Mouse (Mus musculus) small intestine, adult 2 months (tissue): ENCODE measurements at regions not wholly inside any gene's neighbourhood (a gene's known extent, or its start where the extent isn't known, plus 50 kb on each side); places are given as distances from the start of the nearest gene placed in this dataset.

Source experiments
- H3K27ac ChIP-seq: fragments of 200-500 bp; 2 replicates; pipeline ENCODE4 v1.5.1; 2012; ENCODE audit warnings: low read depth, low read length, control low read depth, inconsistent platforms; ENCODE audit not compliant: insufficient read depth
- H3K27me3 ChIP-seq: fragments of 200-500 bp; 2 replicates; pipeline ENCODE4 v1.6.1; 2012; ENCODE audit warnings: mild to moderate bottlenecking, moderate library complexity, low read length, inconsistent platforms; ENCODE audit not compliant: control insufficient read depth, insufficient read depth
- H3K36me3 ChIP-seq: fragments of 200-500 bp; 2 replicates; pipeline ENCODE4 v1.6.1; 2012; ENCODE audit warnings: mild to moderate bottlenecking, low read length, control low read depth, inconsistent platforms; ENCODE audit not compliant: control insufficient read depth, insufficient read depth
- H3K4me1 ChIP-seq: fragments of 200-500 bp; 2 replicates; pipeline ENCODE4 v1.6.1; 2012; ENCODE audit warnings: low read length, inconsistent platforms, mixed read lengths; ENCODE audit not compliant: control insufficient read depth, insufficient read depth, insufficient read length
- H3K4me3 ChIP-seq: fragments of 200-500 bp; 2 replicates; pipeline ENCODE4 v1.5.1; 2012; ENCODE audit warnings: low read depth, mild to moderate bottlenecking, control low read depth, inconsistent platforms, low read length, moderate library complexity
- CTCF ChIP-seq: fragments of 200-500 bp; IDR thresholded peaks from 2 replicates; pipeline ENCODE4 v1.5.1; 2012; ENCODE audit warnings: low read depth, mild to moderate bottlenecking, control low read depth, inconsistent platforms, low read length, moderate library complexity, mixed read lengths; ENCODE audit not compliant: insufficient replicate concordance, insufficient read length; ENCODE audit errors: extremely low read depth
- POLR2A ChIP-seq: fragments of 200-500 bp; IDR thresholded peaks from 2 replicates; pipeline ENCODE4 v1.6.1; 2012; ENCODE audit warnings: low read depth, mild to moderate bottlenecking, control low read depth, inconsistent platforms, low read length, moderate library complexity
- WGBS: fragments of 180-500 bp; shearing (Covaris S2); methylation state at CpG from one replicate; pipeline ENCODE4 v1.1.7; 2018; 5-methylcytosine and 5-hydroxymethylcytosine counted together

DNA sequence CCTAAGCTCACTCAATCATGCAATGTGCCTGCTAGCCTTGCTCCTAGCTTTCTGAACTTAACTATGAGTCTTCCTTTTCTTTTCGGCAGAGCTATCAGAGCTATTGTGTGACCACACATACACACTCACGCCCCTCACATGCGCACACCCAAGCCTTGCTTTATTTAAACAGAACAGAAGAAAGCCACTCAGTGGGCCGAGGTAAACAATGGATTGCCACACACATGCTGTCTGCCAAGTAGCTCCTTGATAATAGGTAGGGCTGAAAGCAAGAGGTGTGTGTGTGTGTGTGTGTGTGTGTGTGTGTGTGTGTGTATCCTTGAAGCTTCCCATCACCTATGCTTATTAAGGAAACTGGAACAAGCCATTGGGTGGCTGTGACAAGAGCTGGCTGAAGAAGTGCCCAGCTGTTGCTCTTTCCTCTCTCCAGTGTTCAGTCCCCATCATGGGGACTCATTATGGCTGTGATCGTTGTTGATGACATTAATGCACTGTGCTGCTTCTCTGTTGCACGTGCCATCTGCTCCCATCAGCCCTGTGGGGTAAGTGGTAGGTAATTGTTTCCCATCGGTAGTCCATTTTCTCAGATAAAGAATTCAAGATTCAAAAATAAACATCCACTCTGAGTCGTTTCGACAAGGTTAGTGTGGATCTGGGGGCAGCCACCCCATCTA, 201.3 kb upstream of the H2al1a start:
- TF ChIP-seq CTCF, result no peak
- no peak for TF ChIP-seq POLR2A
- Histone ChIP-seq H3K36me3 (no peaks in the 10 kb centered on the region), H3K27me3 (no peaks in the 10 kb centered on the region), H3K4me3 (no peak overlapping the region), H3K4me1 (no peaks in the 10 kb centered on the region), H3K27ac (no peak overlapping the region)
- whole genome bisulfite sequencing, result 67% methylated on average over 9 of the region's 9 CpGs

DNA sequence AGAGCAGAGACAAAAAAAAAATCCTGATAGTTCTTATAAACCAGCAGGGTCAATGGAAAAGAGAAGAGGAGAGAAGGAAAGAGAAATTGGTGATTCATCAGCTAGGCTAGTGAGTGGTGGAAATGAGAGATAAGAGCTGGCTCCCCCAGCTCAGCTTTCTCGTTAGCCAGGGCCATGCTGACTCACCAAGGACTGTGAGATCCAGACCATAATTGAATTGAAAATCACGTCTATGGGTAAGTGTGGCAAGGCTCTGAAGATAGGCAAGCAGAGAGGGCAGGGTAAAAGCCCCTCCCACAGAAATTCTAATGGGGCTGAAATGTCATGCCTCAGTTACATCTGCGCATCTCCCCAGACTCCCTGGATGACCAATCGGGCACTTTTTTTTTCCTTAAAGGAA, 200.7 kb upstream of the H2al1a start:
- H3K4me3 ChIP-seq, result no peak overlapping the region
- H3K36me3 ChIP-seq, result no peaks in the 10 kb centered on the region
- no peaks in the 10 kb centered on the region for H3K27me3 ChIP-seq
- H3K4me1 ChIP-seq, result no peaks in the 10 kb centered on the region
- H3K27ac ChIP-seq, result no peak overlapping the region
- TF ChIP-seq CTCF (no peak), POLR2A (no peak)
- WGBS, result 53% methylated on average over 4 of the region's 4 CpGs

DNA sequence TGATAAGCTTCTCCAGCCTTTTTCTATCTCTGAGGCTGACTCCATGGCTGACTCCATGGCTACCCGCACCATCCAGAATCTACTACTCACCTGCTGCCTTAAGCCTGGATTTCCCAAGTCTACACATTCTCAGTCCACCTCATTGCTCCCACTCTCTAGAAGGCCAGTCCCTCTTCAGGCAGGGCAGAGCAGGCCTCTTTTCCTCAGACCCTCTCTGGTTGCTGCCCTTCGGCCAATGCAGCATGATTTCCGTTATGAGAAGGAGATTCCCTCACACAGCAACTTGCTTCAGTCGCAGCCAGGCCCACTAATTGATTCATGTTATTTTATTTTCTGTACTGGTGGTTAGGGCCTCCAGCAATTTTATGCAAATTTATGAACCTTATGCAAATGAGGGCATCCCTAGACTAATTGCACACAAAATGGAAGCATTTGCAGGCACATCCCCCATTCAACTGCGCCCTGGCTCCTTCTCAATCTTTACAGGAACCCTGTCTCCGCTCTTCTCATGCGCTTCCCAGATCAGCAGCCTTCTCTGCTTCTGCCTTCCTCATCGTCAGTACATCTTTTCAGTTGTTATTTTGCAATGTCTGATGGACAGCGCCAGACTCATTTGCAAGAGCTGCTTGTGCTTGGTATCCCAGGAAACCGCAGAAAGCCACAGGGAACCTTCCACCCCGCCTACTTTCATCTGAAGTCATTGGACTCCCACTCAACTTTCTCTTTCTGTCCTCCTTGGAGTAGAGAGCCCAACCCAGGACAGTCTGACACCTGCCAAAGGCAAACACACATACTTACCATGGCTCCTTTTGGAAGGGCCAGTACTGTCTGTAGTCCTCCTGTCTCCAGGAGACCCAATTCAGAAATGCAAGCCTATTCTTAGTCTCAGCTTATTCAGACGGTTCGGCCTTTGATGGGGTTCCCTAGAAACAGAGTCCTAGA, 199.6 kb upstream of the H2al1a start:
- H3K4me1 ChIP-seq, result no peaks in the 10 kb centered on the region
- H3K27me3 ChIP-seq, result no peaks in the 10 kb centered on the region
- no peak overlapping the region for H3K4me3 ChIP-seq
- H3K36me3 ChIP-seq, result no peaks in the 10 kb centered on the region
- TF ChIP-seq CTCF (no peak), POLR2A (no peak)
- no peak overlapping the region for H3K27ac ChIP-seq
- WGBS, result 81% methylated on average over 13 of the region's 13 CpGs

DNA sequence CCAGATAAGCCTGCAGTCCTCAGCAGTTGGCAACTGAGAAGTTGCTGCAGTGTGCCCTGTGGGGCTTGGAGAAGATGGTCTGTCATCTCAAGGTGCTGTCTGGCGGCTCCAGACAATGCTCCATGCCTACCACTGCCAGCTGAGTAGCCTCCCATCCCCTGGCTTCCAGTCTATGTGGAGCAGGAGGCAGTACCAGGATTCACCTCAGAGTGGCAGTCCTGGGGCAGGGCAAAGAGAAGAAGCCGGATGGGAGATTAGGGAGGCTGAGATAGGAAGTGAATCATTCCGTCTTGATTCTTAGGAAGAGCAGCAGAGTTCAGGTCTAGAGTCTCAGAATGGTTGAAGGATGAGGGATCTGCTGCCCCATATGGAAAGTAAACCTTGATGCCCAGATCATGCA, 198.1 kb upstream of the H2al1a start:
- TF ChIP-seq POLR2A (no peak), CTCF (peak; percentile 28; the same call in 1 of the 2 replicates)
- H3K4me3 ChIP-seq, result no peak overlapping the region
- no peaks in the 10 kb centered on the region for H3K4me1 ChIP-seq
- no peak overlapping the region for H3K27ac ChIP-seq
- no peaks in the 10 kb centered on the region for H3K27me3 ChIP-seq
- 42% methylated on average over 3 of the region's 3 CpGs for WGBS
- H3K36me3 ChIP-seq, result no peaks in the 10 kb centered on the region

DNA sequence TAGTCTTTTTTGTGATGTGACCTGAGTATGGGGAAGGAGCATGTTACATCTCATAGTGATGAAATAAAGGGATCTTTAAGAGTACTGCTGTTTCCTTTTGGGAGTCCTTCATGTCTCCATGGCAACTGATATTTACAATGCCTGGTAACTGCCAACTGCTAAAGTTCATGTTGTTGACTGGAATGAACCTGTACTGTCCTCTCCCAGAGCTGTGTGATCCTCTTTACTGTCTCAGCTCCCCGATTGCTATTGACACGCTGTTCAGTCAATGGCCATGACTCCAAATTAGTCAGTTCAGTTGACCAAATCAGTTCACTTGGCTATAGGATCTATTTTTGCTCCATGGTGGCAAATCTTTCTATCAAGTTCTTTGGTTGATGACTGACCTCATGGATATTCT, 167.8 kb upstream of the H2al1a start:
- H3K27ac ChIP-seq, result no peak overlapping the region
- TF ChIP-seq CTCF, result no peak
- H3K36me3 ChIP-seq, result no peaks in the 10 kb centered on the region
- no peaks in the 10 kb centered on the region for H3K4me1 ChIP-seq
- WGBS, result 36% methylated on average over 2 of the region's 2 CpGs
- no peaks in the 10 kb centered on the region for H3K27me3 ChIP-seq
- no peak overlapping the region for H3K4me3 ChIP-seq

DNA sequence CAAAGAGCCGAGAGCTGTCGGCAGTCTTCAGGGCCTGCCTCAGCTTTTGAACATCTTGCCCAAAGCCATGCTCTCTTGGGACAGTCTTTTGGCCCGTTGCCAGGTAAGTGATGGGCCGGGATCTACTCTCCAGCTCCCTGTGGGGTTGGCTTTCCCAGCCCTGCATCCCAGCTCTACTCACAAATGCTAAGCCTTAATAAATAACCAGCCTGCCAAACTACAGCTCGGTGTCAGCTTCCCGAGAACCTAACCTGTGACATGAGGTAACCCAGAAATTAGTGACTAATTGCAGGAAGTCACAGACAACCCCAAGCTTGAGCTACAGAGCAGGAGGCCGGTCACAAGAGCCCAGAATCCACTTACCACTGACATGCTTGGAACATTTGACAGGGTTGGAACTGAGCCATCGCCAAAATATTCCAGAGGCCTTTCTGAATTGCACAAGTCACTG, 159.1 kb upstream of the H2al1a start:
- 41% methylated on average over 8 of the region's 8 CpGs for WGBS
- Histone ChIP-seq H3K27me3 (no peaks in the 10 kb centered on the region), H3K4me1 (no peaks in the 10 kb centered on the region), H3K36me3 (no peaks in the 10 kb centered on the region), H3K4me3 (no peak overlapping the region), H3K27ac (no peak overlapping the region)
- no peak for TF ChIP-seq POLR2A
- no peak for TF ChIP-seq CTCF

DNA sequence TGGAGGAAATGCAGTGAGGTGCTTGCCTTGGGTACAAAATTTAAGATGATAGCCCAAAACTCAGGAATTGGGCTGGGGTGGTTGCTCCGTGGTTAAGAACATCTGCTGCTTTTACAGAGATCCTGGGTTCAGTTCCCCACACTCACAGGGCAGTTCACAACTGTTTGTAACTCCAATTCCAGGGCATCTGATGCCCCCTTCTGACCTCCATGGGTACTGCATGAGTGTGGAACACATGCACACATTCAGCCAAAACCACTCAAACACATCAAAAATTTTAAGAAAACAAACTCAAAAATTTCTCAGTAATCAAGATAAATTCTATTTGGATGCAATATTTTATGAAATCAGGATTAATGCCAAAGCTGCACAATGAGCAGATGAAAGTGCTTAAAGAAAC, 157.8 kb upstream of the H2al1a start:
- H3K27ac ChIP-seq, result no peak overlapping the region
- WGBS, result 83% methylated on average over 1 of the region's 1 CpGs
- no peak overlapping the region for H3K4me3 ChIP-seq
- H3K4me1 ChIP-seq, result no peaks in the 10 kb centered on the region
- TF ChIP-seq POLR2A, result no peak
- TF ChIP-seq CTCF, result peak; percentile 37; the same call in 1 of the 2 replicates
- H3K36me3 ChIP-seq, result no peaks in the 10 kb centered on the region
- H3K27me3 ChIP-seq, result no peaks in the 10 kb centered on the region
